Mouse (Mus musculus): Measurements from ENCODE around the gene Mrps34.

Mrps34 gene

DNA sequence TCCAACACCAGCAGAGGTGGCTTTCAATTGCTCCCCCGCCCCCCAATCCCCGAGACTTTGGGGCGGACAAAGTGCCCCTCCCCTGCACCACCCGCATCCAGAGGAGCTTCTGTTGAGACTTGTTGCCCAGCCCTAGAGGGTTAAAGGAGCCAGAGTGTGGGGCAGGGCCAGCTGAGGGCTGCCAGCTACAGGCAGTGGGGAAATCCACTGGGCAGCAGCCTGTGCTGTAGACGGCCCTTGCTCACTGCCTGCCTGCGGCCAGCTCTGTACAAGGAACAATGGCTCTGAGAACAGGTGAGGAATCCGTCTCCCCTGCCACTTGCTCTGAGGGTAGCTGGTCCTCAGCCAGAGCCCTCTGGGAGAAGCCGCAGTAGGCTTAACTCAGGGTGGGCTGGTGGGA lies 16.4 kb upstream of the Mrps34 start:
- in situ Hi-C loops (cut with MboI; ENCODE audit: low sequenced_read_pairs): no loop called here

DNA sequence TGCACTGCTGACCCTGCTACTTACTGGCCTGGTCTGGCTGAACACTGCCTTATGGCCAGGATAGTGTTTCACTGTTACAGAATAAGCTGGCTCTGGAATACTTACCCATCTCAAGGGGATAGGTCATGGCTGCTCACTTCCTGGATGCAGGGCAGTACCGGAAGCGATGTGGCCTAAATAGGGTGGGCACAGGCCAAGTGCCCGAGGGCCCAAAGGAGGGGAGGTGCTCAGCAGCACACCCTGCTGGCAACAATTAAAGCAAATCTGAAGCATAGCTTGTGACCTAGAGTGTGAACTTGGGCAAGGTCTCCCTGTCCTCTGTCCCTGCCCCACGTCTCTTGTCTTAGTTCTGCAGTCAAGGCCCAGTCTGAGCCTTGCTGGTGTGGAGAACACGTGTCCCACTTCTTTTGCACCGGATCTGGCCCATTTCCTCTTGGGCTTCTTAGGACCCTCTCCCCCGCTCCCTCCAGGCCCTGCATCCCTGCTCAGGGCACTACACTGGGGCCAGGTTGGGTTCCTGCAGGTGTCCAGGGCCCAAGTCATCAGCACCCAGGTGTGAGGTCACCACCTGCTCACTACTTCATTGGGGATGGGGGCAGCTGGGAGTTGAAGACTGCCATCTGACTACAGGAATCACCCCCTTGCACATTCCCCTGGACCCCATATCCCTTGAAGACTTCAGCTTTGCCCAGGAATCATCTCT lies 13.0 kb upstream of the Mrps34 start:
- in situ Hi-C loops (cut with MboI; ENCODE audit: low sequenced_read_pairs): loop anchor here (10.0 kb wide), 1 partner anchor 137 kb away; no protein-coding TSS in a partner anchor

- in situ Hi-C loops (cut with MboI; ENCODE audit: low sequenced_read_pairs): loop anchor here (10.0 kb wide), 1 partner anchor 140 kb away; no protein-coding TSS in a partner anchor
These were observed 10.5 kb upstream of the Mrps34 start for GRCm38 (mm10) chr17:24884391-24884790.

DNA sequence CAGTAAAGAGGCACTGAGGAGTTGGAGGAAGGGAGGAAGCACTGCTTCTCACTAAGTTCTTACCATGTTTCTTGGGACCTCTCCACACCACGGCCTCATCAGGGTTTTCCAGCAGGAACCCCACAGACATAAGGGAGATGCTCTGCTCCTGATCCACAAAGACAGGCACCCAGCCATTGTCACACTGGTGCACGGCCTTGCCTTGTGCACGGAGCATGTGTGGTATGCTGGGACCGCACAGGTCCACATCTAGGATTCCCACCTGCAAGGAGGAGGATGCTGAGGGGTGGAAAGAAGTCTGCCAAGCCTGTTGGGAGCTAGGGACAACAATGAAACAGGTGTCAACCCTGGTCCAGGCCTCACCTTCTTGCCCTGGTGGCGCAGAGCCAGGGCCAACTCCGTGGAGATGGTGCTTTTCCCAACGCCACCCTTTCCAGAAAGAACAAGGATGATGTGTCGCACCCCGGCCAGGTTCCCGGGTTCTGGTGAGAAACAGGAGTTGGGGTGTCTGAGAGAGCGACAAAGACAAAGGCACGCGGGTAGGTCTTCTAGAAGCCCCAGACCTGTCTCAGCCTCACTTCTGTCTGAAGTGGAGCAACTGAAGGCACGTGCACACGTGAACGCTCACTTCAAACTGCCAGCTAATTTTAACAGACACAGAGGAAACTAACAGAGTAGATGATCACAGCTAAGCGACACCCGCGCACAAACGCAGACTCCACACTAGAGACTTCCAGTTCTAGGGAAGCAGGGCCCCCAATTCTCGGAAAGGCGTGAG lies 9.4 kb upstream of the Mrps34 start:
- in situ Hi-C loops (cut with MboI; ENCODE audit: low sequenced_read_pairs): loop anchor here (10.0 kb wide), 1 partner anchor 141 kb away; no protein-coding TSS in a partner anchor

DNA sequence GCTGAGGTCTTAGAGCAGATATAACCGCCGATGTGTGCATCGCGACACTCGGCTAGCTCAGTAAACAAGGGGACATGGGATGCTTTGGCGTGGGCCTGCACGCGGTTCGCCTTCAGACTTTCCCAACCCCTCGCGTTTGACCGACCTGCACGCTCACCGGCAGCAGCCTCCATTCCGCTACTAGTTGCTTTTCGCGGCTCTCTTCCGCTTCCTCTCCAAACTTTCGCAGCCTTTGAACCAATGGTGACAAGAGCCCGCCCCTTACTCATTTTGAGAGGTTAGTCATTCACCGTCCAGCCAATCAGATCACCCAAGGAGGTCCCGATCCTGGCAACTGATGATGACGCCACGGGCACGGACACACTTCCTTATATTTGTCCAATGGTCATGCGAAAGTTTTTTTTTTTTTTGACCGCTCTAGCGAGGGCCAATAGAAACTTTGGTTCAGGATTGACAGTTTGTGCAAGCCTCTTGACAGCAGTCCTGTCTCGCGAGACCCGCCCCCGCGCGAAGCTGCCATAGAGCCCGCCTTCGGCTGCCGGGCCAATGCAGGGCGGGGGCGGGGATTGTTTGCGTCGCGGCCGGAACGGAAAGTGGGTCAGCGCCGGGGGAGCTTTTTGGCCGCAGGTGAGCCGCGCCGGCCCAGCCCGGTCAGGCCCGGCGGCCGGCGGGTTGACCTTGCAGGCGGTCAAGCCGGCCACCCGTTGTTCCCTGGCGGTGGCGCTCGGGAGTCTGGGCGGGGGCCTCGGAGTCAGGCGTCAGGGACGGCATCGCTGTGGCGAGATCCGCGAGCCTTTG lies 8.6 kb upstream of the Mrps34 start, which contains the start of the genes Nubp2 and Spsb3:
Gene Nubp2 (minus strand): TSS at position 216 of the 798 bp plus-strand sequence.
Gene Spsb3 (plus strand): TSS at position 510 of the 798 bp plus-strand sequence.
- in situ Hi-C loops (cut with MboI; ENCODE audit: low sequenced_read_pairs): loop anchor here (10.0 kb wide), 1 partner anchor 142 kb away; no protein-coding TSS in a partner anchor

- in situ Hi-C loops (cut with MboI; ENCODE audit: low sequenced_read_pairs): loop anchor here (10.0 kb wide), 1 partner anchor 142 kb away; no protein-coding TSS in a partner anchor
These were observed 8.0 kb upstream of the Mrps34 start for GRCm38 (mm10) chr17:24886932-24887271.

GRCm38 (mm10) chr17:24887291-24888080 lies 7.4 kb upstream of the Mrps34 start:
- in situ Hi-C loops (cut with MboI; ENCODE audit: low sequenced_read_pairs): loop anchor here (10.0 kb wide), 1 partner anchor 143 kb away; no protein-coding TSS in a partner anchor

GRCm38 (mm10) chr17:24888862-24889261 lies 6.1 kb upstream of the Mrps34 start:
- in situ Hi-C loops (cut with MboI; ENCODE audit: low sequenced_read_pairs): loop anchor here (10.0 kb wide), 1 partner anchor 144 kb away; no protein-coding TSS in a partner anchor

- in situ Hi-C loops (cut with MboI; ENCODE audit: low sequenced_read_pairs): no loop called here
These were observed 4.5 kb upstream of the Mrps34 start for GRCm38 (mm10) chr17:24890151-24891092.

DNA sequence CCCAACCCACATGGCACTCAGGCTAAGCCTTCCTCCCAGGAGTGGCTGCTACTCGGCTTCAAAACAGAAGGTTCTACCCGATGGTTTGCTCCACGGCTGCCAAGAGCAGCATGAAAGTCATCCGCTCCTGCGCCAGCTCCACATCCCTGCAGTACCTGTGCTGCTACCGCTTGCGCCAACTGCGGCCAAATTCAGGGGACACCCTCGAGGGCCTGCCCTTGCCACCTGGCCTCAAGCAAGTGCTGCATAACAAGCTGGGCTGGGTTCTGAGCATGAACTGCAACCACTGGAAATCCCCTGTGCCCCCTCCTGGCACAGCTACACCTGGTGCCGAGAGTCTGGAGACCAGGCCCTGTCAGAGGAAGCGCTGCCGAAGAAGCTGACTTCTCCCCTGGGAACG lies 3.6 kb upstream of the Mrps34 start:
- in situ Hi-C loops (cut with MboI; ENCODE audit: low sequenced_read_pairs): no loop called here

DNA sequence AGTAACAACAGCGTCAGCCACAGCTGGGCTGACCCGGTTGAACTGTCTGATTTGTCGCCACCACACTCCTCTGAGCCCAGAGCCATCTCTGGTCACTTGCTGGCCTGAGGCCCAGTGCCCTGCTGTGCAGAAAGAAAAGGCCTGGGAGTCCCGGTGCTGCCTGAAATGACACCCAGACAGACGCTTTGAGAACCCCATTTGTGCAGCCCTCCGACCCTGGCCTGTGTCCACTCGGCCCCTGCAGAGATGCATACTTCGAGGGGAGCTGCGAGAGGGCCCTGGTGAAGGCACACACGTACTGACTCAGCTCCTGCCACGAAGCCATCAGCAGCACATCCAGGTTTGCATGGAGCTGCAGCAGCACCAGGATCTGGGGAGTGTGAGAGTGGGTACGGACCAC lies 2.1 kb upstream of the Mrps34 start:
- in situ Hi-C loops (cut with MboI; ENCODE audit: low sequenced_read_pairs): no loop called here

DNA sequence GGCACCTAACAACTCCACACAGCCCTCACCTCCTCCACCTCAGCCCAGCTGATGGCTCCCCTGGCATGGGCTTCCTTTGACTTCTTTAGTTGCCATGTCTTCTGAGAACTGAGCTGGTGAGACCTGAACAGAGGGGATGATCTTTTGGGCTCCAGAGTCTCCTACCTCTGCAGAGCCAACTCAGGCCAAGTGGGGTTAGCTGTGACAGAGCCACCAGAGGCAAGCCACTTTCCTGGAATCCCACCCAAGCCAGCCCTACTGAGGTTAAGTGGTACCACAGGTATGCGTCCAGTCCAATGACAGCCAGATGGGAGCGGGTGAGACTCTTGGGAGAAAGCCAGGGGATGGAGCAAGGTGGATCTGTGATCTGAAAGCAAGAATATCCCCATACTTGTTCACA lies 1.6 kb upstream of the Mrps34 start:
- in situ Hi-C loops (cut with MboI; ENCODE audit: low sequenced_read_pairs): no loop called here

DNA sequence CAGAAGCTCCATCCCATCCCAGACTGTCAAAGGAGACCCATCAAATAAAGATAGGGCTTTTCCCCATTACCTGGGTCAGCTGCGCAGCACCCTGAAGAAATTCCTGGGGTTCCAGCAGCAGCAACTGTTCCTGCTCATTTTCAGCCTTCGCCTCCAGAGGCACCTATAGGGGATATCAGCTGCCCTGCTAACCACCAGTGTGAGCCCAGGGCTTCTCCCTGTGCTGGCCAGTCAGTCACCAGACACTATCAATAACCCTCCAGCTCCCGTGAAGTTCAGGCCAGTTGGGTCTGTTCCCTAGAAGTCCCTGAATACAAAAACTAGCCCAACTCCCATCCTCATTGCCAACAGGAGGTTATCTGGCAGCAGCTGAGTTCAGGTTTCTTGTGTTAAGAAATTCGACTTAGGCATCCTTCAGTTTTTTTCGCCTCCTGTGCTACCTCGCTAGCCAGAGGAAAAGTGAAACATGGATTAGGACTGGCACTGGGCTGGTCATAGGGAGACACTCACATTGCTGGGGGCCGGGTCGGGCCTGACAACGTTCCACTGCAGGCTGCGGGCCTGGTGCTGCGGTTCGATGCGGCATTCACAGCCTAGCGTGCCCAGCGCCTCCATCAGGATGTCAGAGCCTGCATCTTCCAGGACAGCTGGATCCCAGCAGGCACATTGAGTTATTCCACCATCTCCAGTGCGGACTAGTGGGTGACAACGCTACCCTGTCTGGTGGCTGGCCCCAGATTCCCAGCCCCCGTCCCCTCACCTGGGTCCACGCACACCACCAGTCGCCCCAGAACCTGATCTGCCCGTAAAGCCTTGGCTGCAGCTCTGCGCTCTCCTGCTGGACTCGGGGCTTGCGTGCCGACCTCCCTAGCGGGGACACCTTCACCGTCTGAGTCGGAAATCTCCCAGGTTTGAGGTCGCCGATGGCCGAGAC lies 588 bp upstream of the Mrps34 start:
- in situ Hi-C loops (cut with MboI; ENCODE audit: low sequenced_read_pairs): no loop called here

DNA sequence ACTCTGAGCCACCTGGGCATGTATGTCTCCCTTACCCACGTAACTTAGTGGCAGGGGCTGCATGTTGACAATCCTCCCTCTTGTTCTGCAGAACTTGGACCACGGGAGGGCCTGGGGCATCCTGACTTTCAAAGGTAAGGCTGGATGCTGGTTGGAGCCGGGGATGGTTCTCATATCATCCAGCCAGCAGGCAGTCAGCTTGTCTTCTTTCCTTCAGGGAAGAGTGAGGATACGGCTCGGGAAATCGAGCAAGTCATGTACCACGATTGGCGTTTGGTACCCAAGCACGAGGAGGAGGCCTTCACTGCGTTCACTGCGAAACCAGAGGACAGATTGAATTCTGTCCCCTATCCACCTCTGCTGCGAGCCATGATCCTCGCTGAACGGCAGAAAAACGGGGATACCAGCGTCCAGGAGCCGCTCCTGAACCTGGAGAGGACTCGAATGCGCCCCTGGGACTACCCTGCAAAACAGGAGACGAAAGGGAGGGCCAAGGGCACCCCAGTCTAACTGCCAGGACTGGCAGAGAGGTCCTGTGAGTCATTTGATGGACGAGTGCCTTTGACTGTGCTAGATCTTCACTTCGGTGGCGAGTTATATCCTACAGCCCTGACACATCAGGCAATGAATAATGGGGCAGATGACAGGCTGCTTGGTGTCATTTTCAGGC lies 790 bp downstream of the Mrps34 start:
- in situ Hi-C loops (cut with MboI; ENCODE audit: low sequenced_read_pairs): no loop called here

DNA sequence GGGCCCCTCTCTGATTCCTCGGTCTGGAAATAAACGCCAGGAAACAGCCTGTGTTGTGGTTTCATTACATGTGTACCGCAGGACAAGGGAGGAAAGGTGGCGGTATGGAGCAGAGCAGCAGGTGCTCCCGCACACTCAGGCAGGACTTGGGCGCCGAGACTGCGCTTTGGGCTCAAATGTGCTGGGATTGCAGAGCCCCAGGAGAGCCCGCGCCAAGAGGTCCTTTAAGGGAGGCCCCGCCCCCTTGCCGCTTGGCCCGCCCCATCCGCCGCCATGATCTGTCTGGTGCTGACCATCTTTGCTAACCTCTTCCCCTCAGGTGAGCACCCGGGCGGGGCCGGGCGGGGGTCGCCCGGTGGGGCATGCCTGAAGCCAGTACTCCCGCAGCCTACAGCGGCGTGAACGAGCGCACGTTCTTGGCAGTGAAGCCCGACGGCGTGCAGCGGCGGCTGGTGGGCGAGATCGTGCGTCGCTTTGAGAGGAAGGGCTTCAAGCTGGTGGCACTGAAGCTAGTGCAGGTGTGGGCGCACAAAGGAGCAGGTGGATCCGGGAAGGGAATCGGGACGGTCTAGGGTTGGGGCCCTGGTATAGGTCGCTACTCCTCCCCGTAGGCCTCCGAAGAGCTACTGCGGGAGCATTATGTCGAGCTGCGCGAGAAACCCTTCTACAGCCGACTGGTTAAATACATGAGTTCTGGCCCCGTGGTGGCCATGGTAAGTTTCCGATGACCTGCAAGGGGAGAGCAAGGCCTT lies 1.5 kb downstream of the Mrps34 start, which contains the start of gene Nme3:
Gene Nme3 (plus strand): TSS at position 260 of the 752 bp plus-strand sequence.
- in situ Hi-C loops (cut with MboI; ENCODE audit: low sequenced_read_pairs): no loop called here

DNA sequence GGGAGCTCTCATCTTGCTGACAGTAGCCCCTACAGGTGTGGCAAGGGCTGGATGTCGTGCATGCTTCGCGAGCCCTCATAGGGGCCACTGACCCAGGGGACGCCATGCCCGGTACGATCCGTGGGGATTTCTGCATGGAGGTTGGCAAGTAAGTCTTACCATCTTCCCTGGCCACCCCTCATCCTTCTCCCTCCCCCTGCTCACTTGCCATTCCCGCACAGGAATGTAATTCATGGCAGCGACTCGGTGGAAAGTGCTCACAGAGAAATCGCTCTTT lies 2.0 kb downstream of the Mrps34 start:
- in situ Hi-C loops (cut with MboI; ENCODE audit: low sequenced_read_pairs): no loop called here

DNA sequence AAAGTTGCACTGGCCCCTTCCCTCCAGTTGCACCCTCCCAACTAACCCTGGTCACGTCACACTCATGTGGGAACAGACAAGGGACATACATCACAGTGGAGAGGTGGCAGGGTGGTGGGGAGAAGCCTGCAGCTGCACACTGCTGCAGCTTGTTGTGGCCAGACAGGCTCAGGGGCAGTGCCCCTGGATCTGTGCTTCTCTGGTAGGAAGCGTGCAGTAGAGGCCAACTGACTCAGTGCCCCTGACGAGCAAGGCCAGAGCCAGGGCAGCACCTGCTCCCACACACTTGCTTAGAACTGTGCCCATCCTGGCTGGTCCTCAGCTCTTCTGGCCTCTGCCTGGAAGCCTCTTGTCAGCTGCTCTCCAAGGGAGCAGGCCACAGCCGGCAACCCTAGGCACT lies 2.7 kb downstream of the Mrps34 start:
- in situ Hi-C loops (cut with MboI; ENCODE audit: low sequenced_read_pairs): no loop called here
